Comparison of ENCODE assay signal across 7 mouse cellular contexts in the genomic region with DNA sequence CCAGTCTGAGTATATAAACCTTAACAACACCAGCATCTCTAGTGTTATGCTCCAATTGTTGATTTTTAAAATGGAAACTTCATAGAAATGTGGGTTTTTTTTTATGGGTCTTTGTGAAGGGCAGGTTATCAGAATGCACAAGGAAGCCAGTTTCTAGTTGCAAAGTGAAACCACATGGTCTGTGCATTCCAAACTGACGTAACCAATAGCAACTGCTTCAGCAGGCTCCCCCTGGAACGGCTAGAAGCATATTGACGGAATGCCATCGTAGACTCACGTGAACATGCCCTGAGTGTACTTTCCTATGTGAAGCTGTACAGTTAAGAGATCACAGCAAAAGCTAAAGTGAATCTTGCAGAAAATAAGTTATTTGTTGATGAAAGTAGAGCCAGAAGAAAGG.
DNase-seq lines count a peak whose midpoint lies in the region; ATAC-seq and TF ChIP-seq lines count a peak whose summit lies in the region.

No protein-coding gene starts in this region.

- H3K27ac ChIP-seq in heart, embryonic 15.5 days, result no peak overlapping the region
- H3K27ac ChIP-seq in midbrain, embryonic 13.5 days, result no peak overlapping the region

- no peak for TF ChIP-seq CTCF in brain, embryonic 14.5 days (IDR thresholded peaks at IDR 0.05; ENCODE audit: borderline replicate concordance, extremely low read depth, insufficient read depth, insufficient read length)

- 0 out of 2 replicates have a peak, but pooled peaks cover 5% of the 10 kb centered on the region for H3K4me1 ChIP-seq in heart, embryonic 15.5 days (replicated peaks)
- peaks cover 5% of the 10 kb centered on the region for H3K4me1 ChIP-seq in midbrain, embryonic 13.5 days (replicated peaks)

- H3K36me3 ChIP-seq in heart, embryonic 15.5 days, result 0 out of 2 replicates have a peak, but pooled peaks cover 4% of the 10 kb centered on the region
- H3K36me3 ChIP-seq in midbrain, embryonic 13.5 days, result no peaks in the 10 kb centered on the region

- H3K4me2 ChIP-seq in heart, embryonic 15.5 days, result peak overlapping the region; percentile 44
- peak overlapping the region; percentile 9; the same call in 1 of the 2 replicates for H3K4me2 ChIP-seq in midbrain, embryonic 13.5 days (replicated peaks)

- H3K9me3 ChIP-seq in heart, embryonic 15.5 days (replicated peaks), result no peaks in the 10 kb centered on the region
- no peaks in the 10 kb centered on the region for H3K9me3 ChIP-seq in midbrain, embryonic 13.5 days

- 15% methylated on average over 5 of the region's 5 CpGs for WGBS in heart, embryonic 15.5 days
- 13% methylated on average over 5 of the region's 5 CpGs for WGBS in midbrain, embryonic 13.5 days

- H3K9ac ChIP-seq in heart, embryonic 15.5 days, result no peak overlapping the region
- H3K9ac ChIP-seq in midbrain, embryonic 13.5 days (replicated peaks), result no peak overlapping the region

- TF ChIP-seq POLR2A in brain, embryonic 14.5 days (IDR thresholded peaks at IDR 0.05; ENCODE audit: borderline replicate concordance, extremely low read depth, insufficient read depth, insufficient read length, poor library complexity, severe bottlenecking), result no peak

- peak overlapping the region; percentile 21 for H3K4me3 ChIP-seq in heart, embryonic 15.5 days
- no peak overlapping the region for H3K4me3 ChIP-seq in midbrain, embryonic 13.5 days (replicated peaks)

- no peak for ATAC-seq in heart, embryonic 15.5 days (replicated peaks; ENCODE audit: insufficient number of reproducible peaks, insufficient read depth, low FRiP score, low read depth)
- ATAC-seq in midbrain, embryonic 13.5 days, result peak; percentile 72; the same call in 1 of the 2 replicates

- DNase-seq in MN1 (ENCODE audit: low spot score), result peak; percentile 33
- peak; percentile 79 for DNase-seq in brain, embryonic 14.5 days (ENCODE audit: low read depth)
- no peak for DNase-seq in spleen, adult 18-20 months
- no peak for DNase-seq in left cerebral cortex, adult 9 months (ENCODE audit: low spot score in 2 of 2)
- no peak for DNase-seq in right cerebral cortex, postnatal 36 days (ENCODE audit: low spot score in 2 of 2)

- H3K27me3 ChIP-seq in heart, embryonic 15.5 days, result no peaks in the 10 kb centered on the region
- no peaks in the 10 kb centered on the region for H3K27me3 ChIP-seq in midbrain, embryonic 13.5 days

Comparison
In these comparisons a context has a peak if more than half of its experiments do, and no peak if none do; other contexts are left out.
1. DNase-seq: peak in MN1 (single experiment) and brain, embryonic 14.5 days (single experiment); none in spleen, adult 18-20 months (0 of 2), left cerebral cortex, adult 9 months (0 of 2) and right cerebral cortex, postnatal 36 days (0 of 2).